Mouse (Mus musculus): ENCODE data around the gene Adam11. TPM values are rescaled to one million over a fixed set of nuclear protein-coding genes. Genes with fewer than 3 reads are reported as not detected.

The Adam11 gene
- polyA plus RNA-seq, 1 experiment from 2014 or later: 9.1 TPM

DNA sequence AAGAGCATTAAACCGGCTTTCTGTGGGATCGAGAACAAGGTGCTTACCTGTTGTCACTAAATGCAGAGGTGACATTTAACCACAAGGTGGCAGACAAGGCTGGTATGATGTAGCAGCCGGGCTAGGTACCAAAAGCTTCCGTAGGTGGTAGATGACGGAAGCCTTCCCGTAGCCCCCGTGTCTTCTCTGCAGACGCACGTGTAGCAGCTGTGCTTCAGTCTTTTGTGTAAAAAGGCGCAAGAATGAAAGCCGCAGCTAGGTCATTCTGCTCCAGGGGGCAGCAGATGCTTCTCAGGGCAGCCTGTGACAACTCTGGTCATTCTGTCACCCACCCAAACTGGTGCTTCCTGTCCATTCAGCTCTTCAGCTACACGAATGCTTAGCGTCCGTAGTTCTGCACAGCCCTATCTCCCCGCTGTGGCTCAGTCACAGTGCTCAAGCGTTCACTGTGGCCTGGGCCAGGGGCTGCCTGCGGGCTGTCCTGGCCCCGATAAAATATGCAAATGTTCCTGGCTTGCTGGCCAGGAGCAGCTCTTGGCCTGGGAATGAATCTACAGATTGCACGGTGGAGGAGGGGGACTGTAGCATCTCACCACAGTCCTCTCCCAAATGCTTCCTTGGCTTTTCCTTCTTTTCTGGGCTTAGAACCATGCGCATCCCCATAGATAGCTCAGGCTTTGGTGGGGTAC is 21.8 kb upstream of the Adam11 start:
- WGBS: 4% methylated on average over 20 of the region's 20 CpGs
- H3K27me3 ChIP-seq (replicated peaks): peaks cover 16% of the 10 kb centered on the region; the same call in 1 of the 2 replicates
- peak overlapping the region; percentile 36 for H3K4me3 ChIP-seq
- H3K36me3 ChIP-seq: no peaks in the 10 kb centered on the region
- no peak overlapping the region for H3K27ac ChIP-seq (ENCODE audit: poor library complexity, severe bottlenecking)
- H3K4me1 ChIP-seq (replicated peaks): peaks cover 20% of the 10 kb centered on the region
- no peak for ATAC-seq (ENCODE audit: insufficient number of reproducible peaks, low FRiP score)
- peak overlapping the region; percentile 75 for H3K4me2 ChIP-seq
- 0 out of 2 replicates have a peak, but pooled peaks cover 3% of the 10 kb centered on the region for H3K9me3 ChIP-seq (replicated peaks)
- H3K9ac ChIP-seq: peak overlapping the region; percentile 54

DNA sequence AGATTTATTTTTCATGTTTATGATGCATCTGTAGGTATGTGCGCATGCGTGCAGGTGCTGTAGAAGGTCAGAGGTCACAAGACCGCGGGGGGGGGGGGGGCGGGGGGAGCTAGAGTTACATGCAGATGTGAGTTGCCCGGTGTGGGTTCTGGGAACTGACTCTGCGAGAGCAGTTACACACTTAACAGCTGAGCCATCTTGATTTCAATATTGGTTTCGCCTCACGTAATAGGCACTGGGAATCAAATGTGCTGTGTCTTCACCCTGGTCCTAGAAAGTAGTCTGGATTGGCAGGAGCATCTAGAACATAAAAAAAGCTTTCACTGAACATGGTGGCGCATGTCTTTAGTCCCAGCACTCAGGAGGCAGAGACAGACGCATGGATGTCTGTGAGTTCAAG is 20.6 kb upstream of the Adam11 start:
- WGBS: 57% methylated on average over 11 of the region's 11 CpGs
- no peak for ATAC-seq (ENCODE audit: insufficient number of reproducible peaks, low FRiP score)

DNA sequence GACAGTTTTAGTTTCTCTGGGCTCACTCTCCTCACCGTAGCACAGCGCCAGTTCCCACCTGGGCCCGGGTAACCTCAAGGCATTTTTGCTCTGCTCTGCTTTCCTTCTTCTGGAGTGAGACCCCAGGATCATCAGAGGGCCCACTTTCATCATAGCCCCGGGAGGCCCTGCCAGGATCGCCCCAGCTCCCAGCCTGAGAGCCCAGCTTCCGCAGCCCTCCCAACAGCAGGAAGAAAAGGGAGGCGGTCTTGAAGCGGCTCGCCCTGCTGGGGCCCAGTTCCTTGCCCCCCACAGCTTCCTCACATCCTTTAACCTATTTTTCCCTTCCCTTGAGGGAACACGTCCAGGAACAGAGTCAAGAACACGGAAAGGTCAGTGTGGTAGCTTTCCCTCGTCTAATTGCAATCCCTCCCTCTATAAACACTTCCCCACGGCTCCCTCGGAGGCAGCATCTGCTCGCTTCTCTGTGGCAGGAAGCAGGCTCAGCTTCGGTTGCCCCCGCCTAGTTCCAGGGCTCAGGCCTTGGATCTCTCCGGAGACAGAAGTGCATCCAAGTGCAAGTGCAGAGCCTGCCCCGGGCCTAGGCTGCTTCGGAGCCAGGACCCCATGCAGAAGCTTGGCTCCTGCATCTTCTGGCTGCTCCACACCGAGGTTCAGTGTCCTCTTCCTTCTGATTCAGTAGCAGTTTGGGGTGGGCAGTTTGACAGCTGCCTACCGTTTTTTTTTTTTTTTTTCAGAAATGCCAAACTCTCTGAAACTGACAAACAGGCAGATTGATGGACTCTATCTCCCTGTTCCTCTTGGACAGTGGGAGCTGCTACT is 19.9 kb upstream of the Adam11 start:
- H3K4me3 ChIP-seq: 0 out of 2 replicates have a peak overlapping the region, but pooled peaks have one; percentile 1

More for the DNA sequence above, 20.6 kb upstream of the Adam11 start:
- Histone ChIP-seq H3K27ac (ENCODE audit: poor library complexity, severe bottlenecking) (no peak overlapping the region), H3K27me3 (replicated peaks) (peaks cover 16% of the 10 kb centered on the region; the same call in 1 of the 2 replicates), H3K36me3 (no peaks in the 10 kb centered on the region), H3K4me3 (no peak overlapping the region), H3K9ac (no peak overlapping the region), H3K4me1 (replicated peaks) (peaks cover 20% of the 10 kb centered on the region), H3K4me2 (no peak overlapping the region), H3K9me3 (replicated peaks) (no peaks in the 10 kb centered on the region)

DNA sequence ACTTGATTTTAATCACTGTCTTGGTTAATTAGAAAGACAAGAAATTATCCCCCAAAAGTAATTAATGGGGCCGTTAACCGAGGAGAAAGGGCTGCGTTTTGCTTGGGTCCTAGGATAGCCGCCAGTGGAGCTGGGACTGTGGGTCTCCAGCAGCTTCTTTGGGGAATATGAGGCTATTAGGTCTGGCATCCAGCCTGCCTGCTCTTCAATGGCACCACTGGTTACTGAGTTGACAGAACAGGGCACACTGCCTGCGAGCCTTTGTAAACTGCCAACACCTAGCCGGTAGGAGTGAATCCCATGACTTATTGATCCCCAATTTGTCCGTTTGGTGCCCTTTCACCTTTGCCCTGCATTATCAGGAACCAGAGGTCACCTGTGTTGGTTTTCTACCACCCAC is 19.2 kb upstream of the Adam11 start:
- Histone ChIP-seq H3K9ac (no peak overlapping the region), H3K9me3 (replicated peaks) (no peaks in the 10 kb centered on the region), H3K4me1 (replicated peaks) (peaks cover 20% of the 10 kb centered on the region), H3K27me3 (replicated peaks) (peaks cover 16% of the 10 kb centered on the region; the same call in 1 of the 2 replicates), H3K4me3 (no peak overlapping the region), H3K4me2 (no peak overlapping the region), H3K27ac (ENCODE audit: poor library complexity, severe bottlenecking) (no peak overlapping the region), H3K36me3 (no peaks in the 10 kb centered on the region)
- 65% methylated on average over 7 of the region's 7 CpGs for WGBS
- ATAC-seq (ENCODE audit: insufficient number of reproducible peaks, low FRiP score): no peak

More for the DNA sequence above, 19.9 kb upstream of the Adam11 start:
- 0 out of 2 replicates have a peak, but pooled peaks have one; percentile 15 for ATAC-seq (ENCODE audit: insufficient number of reproducible peaks, low FRiP score)
- H3K27ac ChIP-seq (ENCODE audit: poor library complexity, severe bottlenecking): no peak overlapping the region
- 18% methylated on average over 22 of the region's 22 CpGs for WGBS
- H3K4me1 ChIP-seq (replicated peaks): peaks cover 20% of the 10 kb centered on the region
- peak overlapping the region; percentile 29; the same call in 1 of the 2 replicates for H3K9ac ChIP-seq
- H3K4me2 ChIP-seq: peak overlapping the region; percentile 41
- H3K9me3 ChIP-seq (replicated peaks): no peaks in the 10 kb centered on the region
- no peaks in the 10 kb centered on the region for H3K36me3 ChIP-seq
- H3K27me3 ChIP-seq (replicated peaks): peaks cover 16% of the 10 kb centered on the region; the same call in 1 of the 2 replicates

DNA sequence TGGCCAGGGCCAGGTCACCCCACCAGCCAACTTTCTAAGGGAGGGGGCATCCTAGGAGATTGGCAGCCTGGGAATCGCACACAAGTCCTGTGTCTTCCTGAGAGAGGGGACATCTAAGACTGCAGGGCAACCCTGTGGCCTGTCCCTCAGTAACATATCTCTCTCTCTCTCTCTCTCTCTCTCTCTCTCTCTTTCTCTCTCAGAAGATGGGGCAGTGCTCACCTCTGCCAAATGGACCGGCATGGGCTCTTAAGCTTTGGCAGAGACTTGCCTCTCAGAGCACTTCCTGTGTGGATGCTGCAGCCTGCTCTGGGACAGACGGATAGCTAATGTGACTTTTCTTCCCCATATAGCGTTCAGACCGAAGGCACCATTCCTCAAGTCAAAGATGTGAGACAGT is 18.4 kb upstream of the Adam11 start:
- H3K27ac ChIP-seq (ENCODE audit: poor library complexity, severe bottlenecking): no peak overlapping the region
- H3K36me3 ChIP-seq: no peaks in the 10 kb centered on the region
- WGBS: 75% methylated on average over 5 of the region's 5 CpGs
- H3K4me1 ChIP-seq (replicated peaks): peaks cover 20% of the 10 kb centered on the region
- no peak for ATAC-seq (ENCODE audit: insufficient number of reproducible peaks, low FRiP score)
- H3K9ac ChIP-seq: no peak overlapping the region
- no peaks in the 10 kb centered on the region for H3K9me3 ChIP-seq (replicated peaks)
- peaks cover 15% of the 10 kb centered on the region; the same call in 1 of the 2 replicates for H3K27me3 ChIP-seq (replicated peaks)
- H3K4me3 ChIP-seq: no peak overlapping the region
- no peak overlapping the region for H3K4me2 ChIP-seq

DNA sequence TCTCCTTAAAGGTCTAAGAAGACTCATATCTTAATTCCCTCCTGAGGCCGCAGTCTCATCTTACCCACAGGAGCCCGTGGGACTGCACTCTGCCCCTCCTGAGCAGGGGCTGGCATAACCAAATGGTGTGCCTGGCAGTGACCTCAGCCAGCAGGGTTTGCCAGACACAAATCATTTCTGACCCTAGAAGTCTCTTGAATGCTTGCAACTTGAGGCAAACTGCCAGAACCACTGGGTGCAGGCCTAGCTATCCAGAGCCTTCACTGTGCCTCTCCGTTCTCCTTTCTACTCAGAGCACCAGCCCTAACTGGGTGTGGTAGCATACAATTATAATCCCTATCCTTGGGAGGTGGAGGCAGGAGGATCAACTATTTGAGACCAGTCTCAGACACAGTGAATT is 16.5 kb upstream of the Adam11 start:
- H3K9ac ChIP-seq: no peak overlapping the region
- peaks cover 12% of the 10 kb centered on the region for H3K4me1 ChIP-seq (replicated peaks)
- H3K4me2 ChIP-seq: no peak overlapping the region
- no peak for ATAC-seq (ENCODE audit: insufficient number of reproducible peaks, low FRiP score)
- no peak overlapping the region for H3K4me3 ChIP-seq
- WGBS: 85% methylated on average over 3 of the region's 3 CpGs
- H3K27ac ChIP-seq (ENCODE audit: poor library complexity, severe bottlenecking): no peak overlapping the region
- H3K36me3 ChIP-seq: no peaks in the 10 kb centered on the region
- H3K27me3 ChIP-seq (replicated peaks): 0 out of 2 replicates have a peak, but pooled peaks cover 8% of the 10 kb centered on the region
- no peaks in the 10 kb centered on the region for H3K9me3 ChIP-seq (replicated peaks)

DNA sequence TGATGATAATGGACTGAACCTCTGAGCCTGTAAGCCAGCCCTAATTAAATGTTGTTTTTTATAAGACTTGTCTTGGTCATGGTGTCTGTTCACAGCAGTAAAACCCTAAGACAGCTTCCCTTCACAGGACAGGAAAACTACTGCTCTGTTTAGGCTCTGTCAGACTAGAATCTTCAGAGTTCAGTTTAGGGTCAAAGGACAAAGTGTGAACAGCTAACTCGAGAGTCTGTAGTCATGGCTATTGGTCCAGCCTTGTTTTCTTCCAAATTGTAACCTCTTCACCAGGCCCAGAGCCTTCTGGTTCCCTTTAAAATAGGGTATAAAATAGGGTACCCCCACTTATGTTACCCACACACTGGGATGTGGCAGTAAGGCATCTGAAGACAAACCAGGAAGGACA is 13.4 kb upstream of the Adam11 start:
- no peak for ATAC-seq (ENCODE audit: insufficient number of reproducible peaks, low FRiP score)
- 60% methylated on average over 1 of the region's 1 CpGs for WGBS
- no peak overlapping the region for H3K9ac ChIP-seq
- H3K36me3 ChIP-seq: no peaks in the 10 kb centered on the region
- 0 out of 2 replicates have a peak, but pooled peaks cover 4% of the 10 kb centered on the region for H3K4me1 ChIP-seq (replicated peaks)
- H3K27me3 ChIP-seq (replicated peaks): peaks cover 13% of the 10 kb centered on the region; the same call in 1 of the 2 replicates
- H3K9me3 ChIP-seq (replicated peaks): no peaks in the 10 kb centered on the region
- no peak overlapping the region for H3K4me3 ChIP-seq
- no peak overlapping the region for H3K4me2 ChIP-seq
- H3K27ac ChIP-seq (ENCODE audit: poor library complexity, severe bottlenecking): no peak overlapping the region

DNA sequence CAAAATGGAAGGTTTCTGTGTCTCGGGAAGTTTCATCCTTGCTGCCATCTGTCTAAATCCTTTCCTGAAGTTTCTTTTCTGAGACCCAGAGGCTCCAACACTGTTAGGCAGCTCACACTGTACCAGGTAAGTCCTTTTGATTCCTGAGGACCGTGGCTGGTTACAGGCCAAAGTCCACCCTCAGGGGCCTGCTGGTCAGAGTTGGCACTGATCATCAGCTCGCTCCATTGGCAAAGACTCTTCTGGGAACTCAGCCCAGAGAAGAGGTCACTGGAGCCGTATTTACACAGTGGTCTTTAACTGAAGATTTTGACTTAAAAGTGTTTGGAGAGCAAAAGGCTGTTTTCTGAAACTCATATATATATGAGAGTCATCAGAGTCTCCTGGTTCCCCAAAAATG is 12.9 kb upstream of the Adam11 start:
- H3K27me3 ChIP-seq (replicated peaks): peaks cover 9% of the 10 kb centered on the region; the same call in 1 of the 2 replicates
- no peaks in the 10 kb centered on the region for H3K9me3 ChIP-seq (replicated peaks)
- H3K4me3 ChIP-seq: no peak overlapping the region
- H3K27ac ChIP-seq (ENCODE audit: poor library complexity, severe bottlenecking): no peak overlapping the region
- no peak for ATAC-seq (ENCODE audit: insufficient number of reproducible peaks, low FRiP score)
- peaks cover 7% of the 10 kb centered on the region for H3K4me1 ChIP-seq (replicated peaks)
- no peak overlapping the region for H3K9ac ChIP-seq
- H3K36me3 ChIP-seq: no peaks in the 10 kb centered on the region
- no peak overlapping the region for H3K4me2 ChIP-seq
- 78% methylated on average over 4 of the region's 4 CpGs for WGBS

DNA sequence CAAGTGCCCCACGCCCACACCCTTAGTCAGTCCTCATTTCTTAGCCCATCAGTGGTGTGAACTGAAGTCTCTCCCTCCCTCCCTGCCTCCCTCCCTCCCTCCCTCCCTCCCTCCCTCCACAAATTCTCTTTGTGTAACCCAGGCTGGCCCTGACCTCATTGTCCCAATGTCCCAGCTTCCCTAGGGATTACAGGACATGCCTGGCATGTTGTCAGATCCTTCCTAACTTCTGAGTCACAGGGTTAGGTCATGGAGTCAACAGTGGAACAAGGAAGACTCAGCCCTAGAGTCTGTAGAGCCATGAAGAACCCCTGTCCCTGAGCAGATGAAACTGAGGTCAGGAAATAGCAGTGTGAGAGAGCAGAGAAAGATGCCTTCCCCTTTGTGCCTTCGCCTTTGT is 11.5 kb upstream of the Adam11 start:
- H3K9ac ChIP-seq: no peak overlapping the region
- WGBS: 71% methylated on average over 2 of the region's 2 CpGs
- no peak overlapping the region for H3K4me3 ChIP-seq
- no peak overlapping the region for H3K4me2 ChIP-seq
- H3K27me3 ChIP-seq (replicated peaks): peaks cover 8% of the 10 kb centered on the region; the same call in 1 of the 2 replicates
- H3K27ac ChIP-seq (ENCODE audit: poor library complexity, severe bottlenecking): no peak overlapping the region
- ATAC-seq (ENCODE audit: insufficient number of reproducible peaks, low FRiP score): no peak
- H3K36me3 ChIP-seq: no peaks in the 10 kb centered on the region
- peaks cover 16% of the 10 kb centered on the region for H3K4me1 ChIP-seq (replicated peaks)
- no peaks in the 10 kb centered on the region for H3K9me3 ChIP-seq (replicated peaks)

DNA sequence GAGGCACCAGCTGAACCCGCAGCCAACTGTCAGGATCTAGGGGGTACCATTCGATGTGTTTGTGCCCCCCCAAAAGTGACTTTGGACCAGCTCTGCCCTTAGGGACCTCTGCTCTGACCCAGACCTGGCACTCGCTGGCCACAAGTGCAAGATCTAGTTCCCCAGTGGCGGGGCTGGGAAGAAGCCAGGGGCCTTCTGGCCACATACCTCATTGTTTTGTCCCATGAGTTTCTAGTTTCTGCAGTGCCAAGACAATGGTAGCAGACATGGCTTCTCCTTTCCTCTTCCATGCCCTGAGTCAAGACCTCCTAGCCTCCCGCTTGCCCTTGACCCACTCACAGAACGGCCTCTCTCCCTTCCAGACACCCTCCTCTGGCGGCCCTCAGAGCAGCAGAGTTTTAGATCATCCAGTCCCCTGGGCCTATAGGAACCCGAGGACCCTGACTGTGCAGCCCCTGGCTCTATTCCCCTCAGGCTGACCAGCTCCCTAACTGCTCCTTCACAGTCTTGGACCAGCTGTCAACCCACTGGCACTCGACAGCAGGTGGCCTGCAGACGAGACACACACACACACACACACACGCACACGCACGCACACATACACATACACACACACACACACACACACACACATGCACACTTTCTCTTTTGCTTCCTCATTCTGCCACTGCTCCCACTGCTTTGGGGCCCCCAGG is 8.2 kb upstream of the Adam11 start:
- Histone ChIP-seq H3K4me1 (replicated peaks) (peaks cover 19% of the 10 kb centered on the region), H3K9me3 (replicated peaks) (no peaks in the 10 kb centered on the region), H3K4me2 (no peak overlapping the region), H3K27me3 (replicated peaks) (peaks cover 8% of the 10 kb centered on the region; the same call in 1 of the 2 replicates), H3K27ac (ENCODE audit: poor library complexity, severe bottlenecking) (no peak overlapping the region), H3K4me3 (no peak overlapping the region), H3K9ac (no peak overlapping the region), H3K36me3 (no peaks in the 10 kb centered on the region)
- no peak for ATAC-seq (ENCODE audit: insufficient number of reproducible peaks, low FRiP score)
- WGBS: 70% methylated on average over 13 of the region's 13 CpGs
